Mouse (Mus musculus) gastrocnemius, adult 8-10 months (tissue): ENCODE data around the gene Zfp658. TPM values are rescaled to one million over a fixed set of nuclear protein-coding genes. Genes with fewer than 3 reads are reported as not detected.

Experiments
- DNase-seq, 2 experiments: peaks; one replicate each; pipeline ENCODE4 v3.0.0; 2022; ENCODE audit warnings: low spot score in 2 of 2
- total RNA-seq, 4 experiments: library from RNA; stranded (reverse); gene quantifications; 2 replicates each; pipeline ENCODE4 v1.2.4; 2022

Zfp658 gene
- under 1 TPM; 0.16 to 0.43 (median 0.33) TPM for total RNA-seq

- peak; percentile 48 to 69 for DNase-seq
Measured at GRCm38 (mm10) chr7:43562006-43562633, at the start of gene Zfp658. Gene Zfp658, plus strand, starts transcription at chr7:43562256.

GRCm38 (mm10) chr7:43512519-43512918 is 49.5 kb upstream of the Zfp658 start:
- no peak for DNase-seq

- no peak for DNase-seq
Measured at GRCm38 (mm10) chr7:43515076-43515475, 47.0 kb upstream of the Zfp658 start.

GRCm38 (mm10) chr7:43518341-43518740 is 43.7 kb upstream of the Zfp658 start:
- no peak for DNase-seq

GRCm38 (mm10) chr7:43522776-43523175 is 39.3 kb upstream of the Zfp658 start:
- DNase-seq, result no peak

- no peak for DNase-seq
Measured at GRCm38 (mm10) chr7:43525313-43525712, 36.7 kb upstream of the Zfp658 start.

GRCm38 (mm10) chr7:43530216-43530785 is 31.8 kb upstream of the Zfp658 start:
- no peak for DNase-seq

GRCm38 (mm10) chr7:43532936-43533505 is 29.0 kb upstream of the Zfp658 start:
- DNase-seq, result no peak

GRCm38 (mm10) chr7:43538524-43538923 is 23.5 kb upstream of the Zfp658 start:
- no peak for DNase-seq

GRCm38 (mm10) chr7:43544225-43544977 is 17.7 kb upstream of the Zfp658 start, which contains the start of gene Cd33:
Gene Cd33, minus strand, starts transcription at chr7:43544428.
- DNase-seq, result no peak

GRCm38 (mm10) chr7:43545656-43546545 is 16.2 kb upstream of the Zfp658 start:
- no peak for DNase-seq

GRCm38 (mm10) chr7:43547666-43548065 is 14.4 kb upstream of the Zfp658 start:
- no peak for DNase-seq

GRCm38 (mm10) chr7:43548206-43548605 is 13.8 kb upstream of the Zfp658 start:
- no peak for DNase-seq

- DNase-seq, result no peak
Measured at GRCm38 (mm10) chr7:43553153-43553552, 8.9 kb upstream of the Zfp658 start.

GRCm38 (mm10) chr7:43554550-43554949 is 7.5 kb upstream of the Zfp658 start:
- peak; percentile 9 to 21 for DNase-seq

GRCm38 (mm10) chr7:43555351-43555750 is 6.7 kb upstream of the Zfp658 start:
- no peak for DNase-seq

GRCm38 (mm10) chr7:43556901-43557300 is 5.2 kb upstream of the Zfp658 start:
- no peak for DNase-seq

GRCm38 (mm10) chr7:43562651-43563070 is 605 bp downstream of the Zfp658 start:
- no peak for DNase-seq

GRCm38 (mm10) chr7:43563300-43563699 is 1.2 kb downstream of the Zfp658 start:
- no peak for DNase-seq

GRCm38 (mm10) chr7:43571216-43571615 is 9.2 kb downstream of the Zfp658 start:
- DNase-seq, result no peak
